Mouse (Mus musculus) neural tube, embryonic 12.5 days (tissue): ENCODE measurements at regions not wholly inside any gene's neighbourhood (a gene's known extent, or its start where the extent isn't known, plus 50 kb on each side); places are given as distances from the start of the nearest gene placed in this dataset.

ENCODE experiments used
- ATAC-seq: fragments of 200-750 bp; cut with Nextera tagmentation; 2 replicates; pipeline ENCODE4 v1.8.0; 2017; ENCODE audit warnings: low read depth, mild to moderate bottlenecking, moderate TSS enrichment, moderate library complexity; ENCODE audit not compliant: low FRiP score
- H3K27ac ChIP-seq: fragments of 300-500 bp; sonication (generic); 2 replicates; pipeline ENCODE4 v1.5.1; 2016
- H3K27me3 ChIP-seq: fragments of 300-500 bp; sonication (generic); replicated peaks from 2 replicates; pipeline ENCODE4 v1.6.1; 2016; ENCODE audit warnings: mild to moderate bottlenecking
- H3K36me3 ChIP-seq: fragments of 300-500 bp; sonication (generic); 2 replicates; pipeline ENCODE4 v1.6.1; 2016; ENCODE audit warnings: mild to moderate bottlenecking
- H3K4me1 ChIP-seq: fragments of 300-500 bp; sonication (generic); 2 replicates; pipeline ENCODE4 v1.6.1; 2016
- H3K4me2 ChIP-seq: fragments of 300-500 bp; sonication (generic); replicated peaks from 2 replicates; pipeline ENCODE4 v1.6.1; 2016; ENCODE audit warnings: mild to moderate bottlenecking
- H3K4me3 ChIP-seq: fragments of 300-500 bp; sonication (generic); 2 replicates; pipeline ENCODE4 v1.5.1; 2016
- H3K9ac ChIP-seq: fragments of 300-500 bp; sonication (generic); 2 replicates; pipeline ENCODE4 v1.6.1; 2016; ENCODE audit warnings: mild to moderate bottlenecking
- H3K9me3 ChIP-seq: fragments of 300-500 bp; sonication (generic); 2 replicates; pipeline ENCODE4 v1.6.1; 2016; ENCODE audit warnings: mild to moderate bottlenecking
- WGBS: fragments of 180-500 bp; shearing (Covaris S2); methylation state at CpG from one replicate; pipeline ENCODE4 v1.1.7; 2016; 5-methylcytosine and 5-hydroxymethylcytosine counted together

GRCm38 (mm10) chr2:109510070-109510979 is 164.2 kb upstream of the Bdnf start:
- WGBS: 27% methylated on average over 8 of the region's 8 CpGs
- H3K27ac ChIP-seq: no peak overlapping the region
- peak; percentile 93 for ATAC-seq

DNA sequence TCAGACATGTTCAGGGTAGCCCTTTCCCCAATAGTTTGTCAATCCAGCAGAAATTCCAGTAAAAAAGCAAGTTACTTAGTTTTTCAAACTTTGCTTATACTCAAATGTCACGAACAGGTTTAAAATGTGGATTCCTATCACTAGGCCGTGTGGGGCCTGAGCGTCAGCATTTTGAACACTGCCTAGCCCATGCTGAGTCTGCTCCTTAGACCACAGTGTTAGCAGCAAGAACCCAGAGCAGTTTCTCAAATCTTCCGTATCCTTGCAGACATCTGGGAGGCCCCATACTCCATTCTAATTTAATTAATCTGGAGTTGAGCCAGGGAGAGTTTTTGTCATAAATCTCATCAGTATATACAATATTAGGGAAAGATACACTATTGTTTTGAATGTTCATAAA is 163.4 kb upstream of the Bdnf start:
- H3K4me3 ChIP-seq: no peak overlapping the region
- H3K4me2 ChIP-seq: no peak overlapping the region
- no peaks in the 10 kb centered on the region for H3K36me3 ChIP-seq
- 57% methylated on average over 4 of the region's 4 CpGs for WGBS
- H3K4me1 ChIP-seq: peaks cover 12% of the 10 kb centered on the region; the same call in 1 of the 2 replicates
- H3K27me3 ChIP-seq: no peaks in the 10 kb centered on the region; the same call in 1 of the 2 replicates
- H3K9me3 ChIP-seq: no peaks in the 10 kb centered on the region
- H3K9ac ChIP-seq: no peak overlapping the region
- H3K27ac ChIP-seq: no peak overlapping the region
- 0 out of 2 replicates have a peak, but pooled peaks have one; percentile 48 for ATAC-seq

More at GRCm38 (mm10) chr2:109510070-109510979, 164.2 kb upstream of the Bdnf start:
- peaks cover 12% of the 10 kb centered on the region; the same call in 1 of the 2 replicates for H3K4me1 ChIP-seq
- no peaks in the 10 kb centered on the region for H3K9me3 ChIP-seq
- H3K36me3 ChIP-seq: no peaks in the 10 kb centered on the region
- no peak overlapping the region for H3K9ac ChIP-seq
- H3K4me3 ChIP-seq: no peak overlapping the region
- H3K4me2 ChIP-seq: peak overlapping the region; percentile 22; the same call in 1 of the 2 replicates
- no peaks in the 10 kb centered on the region; the same call in 1 of the 2 replicates for H3K27me3 ChIP-seq

- no peaks in the 10 kb centered on the region for H3K4me1 ChIP-seq
- WGBS: 82% methylated on average over 4 of the region's 4 CpGs
- H3K9ac ChIP-seq: no peak overlapping the region
- no peak overlapping the region for H3K27ac ChIP-seq
- ATAC-seq: no peak
- no peaks in the 10 kb centered on the region for H3K9me3 ChIP-seq
- H3K36me3 ChIP-seq: no peaks in the 10 kb centered on the region
- H3K4me3 ChIP-seq: no peak overlapping the region
- no peak overlapping the region for H3K4me2 ChIP-seq
- no peaks in the 10 kb centered on the region for H3K27me3 ChIP-seq
Observed at GRCm38 (mm10) chr2:109519261-109519660, 155.2 kb upstream of the Bdnf start.

DNA sequence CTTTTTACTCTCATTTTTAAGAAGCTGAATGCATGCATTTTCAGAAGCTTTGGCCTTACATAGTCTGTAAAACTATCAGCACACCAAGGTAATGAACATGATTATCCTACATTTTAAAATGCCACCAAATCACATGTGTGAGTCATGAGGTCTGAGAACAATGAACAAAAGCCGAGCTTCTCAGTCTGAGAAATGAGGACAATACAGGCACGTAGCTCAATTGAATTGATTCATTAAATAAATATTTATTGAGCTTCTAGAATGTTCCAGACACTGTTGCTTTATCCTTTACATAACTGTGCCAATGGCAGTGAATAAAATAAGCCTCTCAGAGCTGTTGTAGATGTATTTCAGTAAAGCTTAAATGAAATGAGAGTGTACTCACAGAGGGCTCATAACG is 154.0 kb upstream of the Bdnf start:
- ATAC-seq: no peak
- Histone ChIP-seq H3K27ac (no peak overlapping the region), H3K9ac (no peak overlapping the region), H3K4me1 (no peaks in the 10 kb centered on the region), H3K27me3 (no peaks in the 10 kb centered on the region), H3K4me3 (no peak overlapping the region), H3K9me3 (no peaks in the 10 kb centered on the region), H3K36me3 (no peaks in the 10 kb centered on the region), H3K4me2 (no peak overlapping the region)
- WGBS: 69% methylated on average over 3 of the region's 3 CpGs

DNA sequence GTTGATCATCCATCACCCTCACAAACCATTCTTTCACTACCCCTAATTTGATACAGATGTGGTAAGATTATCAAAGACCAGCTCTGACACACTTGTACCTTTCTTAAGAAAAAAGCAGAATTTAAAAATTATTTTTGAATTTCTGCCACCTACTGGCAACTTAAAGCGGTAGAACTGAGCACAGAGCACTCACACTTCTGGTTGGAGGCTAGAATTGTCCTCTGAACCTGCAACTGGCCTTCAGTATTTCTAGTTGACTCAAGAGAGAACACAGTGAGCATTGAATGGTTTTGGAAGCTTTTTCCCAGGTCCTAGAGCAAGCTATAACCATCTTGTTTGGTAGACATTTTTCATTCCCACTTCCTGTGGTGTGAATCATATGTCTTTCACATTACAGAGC is 135.0 kb upstream of the Bdnf start:
- Histone ChIP-seq H3K4me3 (no peak overlapping the region), H3K36me3 (no peaks in the 10 kb centered on the region), H3K9ac (no peak overlapping the region), H3K27me3 (no peaks in the 10 kb centered on the region), H3K4me2 (no peak overlapping the region), H3K27ac (no peak overlapping the region), H3K9me3 (no peaks in the 10 kb centered on the region), H3K4me1 (no peaks in the 10 kb centered on the region)
- WGBS: 71% methylated on average over 1 of the region's 1 CpGs
- no peak for ATAC-seq

DNA sequence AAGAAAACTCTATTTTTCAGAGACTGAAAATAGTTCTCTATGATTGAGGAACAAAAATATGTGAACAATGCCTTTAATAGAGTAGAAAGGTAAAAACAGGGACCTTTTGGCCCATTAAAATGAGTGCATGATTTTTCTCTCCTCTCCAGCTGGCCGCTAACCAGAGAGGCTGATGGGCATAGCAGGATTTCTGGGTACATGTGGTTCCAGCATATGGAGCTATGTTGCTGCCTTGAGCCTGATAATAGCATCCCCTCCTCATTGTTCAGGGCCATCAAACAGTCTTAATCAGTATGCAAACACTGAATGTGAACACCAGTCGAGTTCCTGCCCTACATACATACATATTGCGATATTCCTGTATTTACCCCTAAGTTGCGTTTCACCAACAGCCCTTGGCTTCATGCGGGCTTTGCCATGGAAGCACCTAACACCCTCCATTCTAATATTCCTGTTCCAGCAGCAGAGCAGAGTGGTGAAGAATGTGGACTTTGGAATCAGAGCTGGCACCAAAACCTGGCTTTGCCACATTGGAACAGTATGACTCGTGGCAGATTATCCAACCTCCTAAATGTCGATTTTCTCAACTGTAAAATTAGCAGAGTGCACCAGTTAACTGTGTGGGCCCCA is 127.9 kb upstream of the Bdnf start:
- Histone ChIP-seq H3K9ac (no peak overlapping the region), H3K4me1 (no peaks in the 10 kb centered on the region), H3K4me3 (no peak overlapping the region), H3K27ac (no peak overlapping the region), H3K4me2 (no peak overlapping the region), H3K27me3 (no peaks in the 10 kb centered on the region), H3K36me3 (no peaks in the 10 kb centered on the region), H3K9me3 (no peaks in the 10 kb centered on the region)
- ATAC-seq: no peak
- WGBS: 88% methylated on average over 7 of the region's 7 CpGs

DNA sequence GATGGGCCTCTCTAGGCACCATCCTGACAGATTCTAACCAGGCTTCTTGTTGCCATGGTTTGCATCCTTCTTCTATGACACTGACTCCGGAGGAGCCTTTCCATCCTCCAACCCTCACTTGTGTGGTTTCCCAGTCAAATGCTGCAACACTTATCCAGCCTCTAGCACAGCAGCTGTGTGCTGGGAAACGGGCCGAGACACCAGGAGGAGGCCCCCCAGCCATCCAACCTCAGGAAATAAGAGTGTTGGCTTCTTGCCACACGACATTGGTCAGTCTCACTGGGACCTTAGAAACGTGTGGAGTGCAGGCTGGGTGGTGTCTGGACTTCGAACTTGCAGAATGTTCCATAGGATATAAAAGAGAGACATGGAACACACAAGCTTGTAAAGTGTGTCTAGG is 119.9 kb upstream of the Bdnf start:
- Histone ChIP-seq H3K27ac (no peak overlapping the region), H3K4me2 (no peak overlapping the region), H3K27me3 (no peaks in the 10 kb centered on the region), H3K4me3 (no peak overlapping the region), H3K9ac (no peak overlapping the region), H3K36me3 (no peaks in the 10 kb centered on the region), H3K4me1 (no peaks in the 10 kb centered on the region), H3K9me3 (no peaks in the 10 kb centered on the region)
- WGBS: 83% methylated on average over 6 of the region's 6 CpGs
- ATAC-seq: no peak

- no peak overlapping the region for H3K4me3 ChIP-seq
- no peak for ATAC-seq
- H3K9me3 ChIP-seq: no peaks in the 10 kb centered on the region
- H3K27me3 ChIP-seq: no peaks in the 10 kb centered on the region
- H3K36me3 ChIP-seq: no peaks in the 10 kb centered on the region
- H3K4me2 ChIP-seq: no peak overlapping the region
- H3K9ac ChIP-seq: no peak overlapping the region
- 55% methylated on average over 9 of the region's 9 CpGs for WGBS
- no peak overlapping the region for H3K27ac ChIP-seq
- H3K4me1 ChIP-seq: no peaks in the 10 kb centered on the region
Observed at GRCm38 (mm10) chr2:109559088-109560030, 115.1 kb upstream of the Bdnf start.

DNA sequence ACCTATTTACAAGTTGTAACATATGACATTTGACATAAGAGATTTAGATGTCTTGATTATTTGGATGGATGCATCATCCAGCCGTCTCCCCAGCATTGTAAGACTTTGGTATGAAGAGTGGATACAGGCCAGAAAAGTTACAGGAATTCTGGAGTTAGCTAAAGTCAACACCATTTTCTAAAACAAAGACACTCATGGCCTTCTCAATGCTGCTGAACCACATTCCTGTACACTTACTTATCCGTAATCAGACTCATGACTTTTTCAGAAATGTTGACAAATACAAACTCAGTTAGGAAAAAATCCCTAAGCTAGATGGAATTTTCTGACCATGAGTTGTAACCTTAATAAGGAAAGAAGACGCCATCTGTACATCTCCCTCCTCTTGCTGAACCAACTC is 111.5 kb upstream of the Bdnf start:
- Histone ChIP-seq H3K9me3 (no peaks in the 10 kb centered on the region), H3K27me3 (no peaks in the 10 kb centered on the region), H3K9ac (no peak overlapping the region), H3K4me2 (no peak overlapping the region), H3K4me3 (no peak overlapping the region), H3K4me1 (no peaks in the 10 kb centered on the region), H3K36me3 (no peaks in the 10 kb centered on the region), H3K27ac (no peak overlapping the region)
- ATAC-seq: no peak
- 94% methylated on average over 3 of the region's 3 CpGs for WGBS

DNA sequence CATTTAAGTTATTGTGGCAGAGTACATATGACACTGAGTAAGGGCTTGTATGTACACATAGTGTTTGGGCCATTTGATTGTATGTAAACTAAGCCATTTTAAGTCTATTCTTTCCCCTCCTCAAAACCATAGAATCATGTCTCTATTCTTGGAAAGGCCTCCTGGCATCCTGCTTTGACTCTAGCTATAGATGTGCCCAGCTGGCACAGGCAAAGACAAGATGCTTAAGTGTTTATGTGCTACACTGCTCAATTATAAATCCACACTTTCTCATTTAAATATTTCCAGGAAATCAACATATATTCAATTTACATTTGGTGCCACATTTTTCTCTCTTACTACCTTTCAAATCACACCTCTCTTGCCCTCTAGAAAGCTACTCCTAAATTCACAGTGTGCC is 97.6 kb upstream of the Bdnf start:
- no peak for ATAC-seq
- no peak overlapping the region for H3K4me3 ChIP-seq
- no peak overlapping the region for H3K4me2 ChIP-seq
- H3K27ac ChIP-seq: no peak overlapping the region
- no peaks in the 10 kb centered on the region for H3K9me3 ChIP-seq
- H3K9ac ChIP-seq: no peak overlapping the region
- no peaks in the 10 kb centered on the region for H3K36me3 ChIP-seq
- no peaks in the 10 kb centered on the region for H3K27me3 ChIP-seq
- no peaks in the 10 kb centered on the region for H3K4me1 ChIP-seq

GRCm38 (mm10) chr2:109578870-109579310 is 95.6 kb upstream of the Bdnf start:
- Histone ChIP-seq H3K9ac (no peak overlapping the region), H3K27ac (no peak overlapping the region), H3K4me2 (0 out of 2 replicates have a peak overlapping the region, but pooled peaks have one; percentile 12), H3K27me3 (no peaks in the 10 kb centered on the region), H3K4me3 (no peak overlapping the region), H3K9me3 (no peaks in the 10 kb centered on the region), H3K4me1 (no peaks in the 10 kb centered on the region), H3K36me3 (no peaks in the 10 kb centered on the region)
- ATAC-seq: no peak
- WGBS: 4% methylated on average over 6 of the region's 6 CpGs
